Mouse (Mus musculus): ENCODE measurements around the gene Cit.
"Not testable (repeated sequence)": the region's sequence is repeated elsewhere in the genome, so short reads cannot be mapped to it uniquely, and the experiment has no call there.

The Cit gene

DNA sequence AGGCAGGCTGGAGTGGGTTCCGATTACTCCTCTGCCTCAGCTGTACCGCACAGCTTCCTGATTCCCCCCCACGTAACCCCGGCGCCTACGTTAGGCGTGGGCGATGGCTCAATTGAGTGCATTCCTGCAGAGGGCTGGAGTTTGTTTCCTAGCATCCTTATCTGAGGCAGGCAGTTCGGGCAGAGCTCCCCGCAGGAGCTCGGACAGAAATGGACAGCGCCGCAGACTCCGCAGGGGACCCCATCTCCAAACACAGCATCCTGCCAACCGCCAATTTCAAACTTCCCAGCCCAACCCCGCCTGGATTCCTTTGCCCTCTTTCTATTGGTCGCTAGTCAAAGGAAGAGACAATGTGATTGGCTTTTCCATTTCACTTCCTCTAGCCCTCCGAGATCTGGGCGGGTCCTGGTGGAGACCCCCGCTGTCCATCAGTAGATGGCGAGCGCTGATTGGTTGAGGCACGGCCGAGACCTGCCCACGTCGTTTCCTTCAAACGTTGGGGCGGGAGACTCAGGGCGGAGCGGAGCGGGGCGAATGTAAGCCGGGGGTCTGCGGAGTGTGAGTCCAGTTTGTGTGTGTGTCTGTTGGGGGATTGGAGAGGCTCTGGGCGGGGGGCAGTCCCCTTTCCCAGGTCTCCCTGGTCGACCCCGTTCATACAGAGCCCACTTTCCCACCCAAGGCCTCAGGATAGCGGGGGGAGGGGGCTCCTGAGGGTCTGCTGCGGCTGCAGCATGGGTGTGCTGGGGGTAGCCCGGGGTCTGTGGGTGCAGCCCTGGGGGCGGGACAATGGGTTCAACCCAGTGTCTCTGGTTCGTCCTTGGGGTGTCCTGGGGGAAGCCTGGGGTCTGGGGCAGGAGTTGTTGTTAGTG is at the start of gene Cit:
Gene Cit (plus strand): TSS at position 513 of the 869 bp plus-strand sequence.
- DNase-seq = peak; percentile 95

DNA sequence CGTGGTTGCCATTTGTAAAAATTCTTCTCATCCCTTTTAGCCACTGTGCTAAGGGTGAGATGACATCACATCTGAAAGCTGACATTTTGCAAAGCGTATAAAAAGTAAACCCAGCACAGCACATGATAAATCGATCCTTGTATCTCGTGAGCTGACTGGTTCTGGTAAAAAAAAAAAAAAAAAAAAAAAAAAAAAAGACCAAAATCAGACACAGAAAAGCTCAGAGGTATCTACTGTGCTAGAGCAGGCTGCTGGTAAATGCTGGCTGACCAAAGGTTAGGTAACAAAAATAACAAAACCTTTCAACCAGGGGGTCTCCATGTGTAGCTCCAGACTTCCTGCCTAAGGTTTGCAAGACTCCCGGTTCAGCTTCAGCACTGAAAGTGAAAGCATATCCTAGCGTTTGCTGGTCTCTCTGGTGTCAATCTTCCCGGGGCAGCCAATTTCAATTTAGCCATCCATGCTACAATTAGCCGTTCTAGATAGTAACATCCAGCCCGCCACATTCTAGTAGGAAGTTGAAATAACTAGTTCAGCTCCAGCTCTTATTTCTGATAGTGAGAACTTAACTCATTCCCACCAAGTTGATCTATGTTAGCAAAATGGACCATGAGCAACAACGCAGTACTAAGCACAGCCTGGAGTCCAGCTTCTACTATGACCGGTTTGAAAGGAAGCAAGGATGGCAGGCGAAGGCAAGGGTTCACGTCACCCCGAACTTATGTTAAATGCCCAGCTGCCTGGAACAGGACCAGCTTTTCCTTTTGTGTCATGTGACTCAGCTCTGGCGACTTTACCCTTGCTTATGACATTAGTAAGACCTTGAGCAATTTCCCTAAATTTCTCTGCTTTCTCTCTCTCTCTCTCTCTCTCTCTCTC is 45.8 kb upstream of the Cit start:
- no peak for DNase-seq

DNA sequence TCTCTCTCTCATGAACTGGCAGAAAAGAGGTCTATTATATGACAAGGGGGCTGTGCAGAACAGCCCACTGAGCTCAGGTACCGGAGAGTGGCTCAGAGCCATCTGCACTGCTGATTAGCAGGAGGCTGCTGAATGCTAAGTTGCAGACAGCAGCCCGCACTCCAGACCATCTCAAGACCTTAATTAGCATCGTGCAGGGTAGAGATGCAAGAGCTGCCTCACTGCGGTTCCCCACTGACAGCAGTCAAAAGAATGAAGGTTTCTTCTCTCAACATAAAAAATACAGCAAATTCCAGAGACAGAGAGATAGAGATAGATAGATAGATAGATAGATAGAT is 45.2 kb upstream of the Cit start:
- no peak for DNase-seq

DNA sequence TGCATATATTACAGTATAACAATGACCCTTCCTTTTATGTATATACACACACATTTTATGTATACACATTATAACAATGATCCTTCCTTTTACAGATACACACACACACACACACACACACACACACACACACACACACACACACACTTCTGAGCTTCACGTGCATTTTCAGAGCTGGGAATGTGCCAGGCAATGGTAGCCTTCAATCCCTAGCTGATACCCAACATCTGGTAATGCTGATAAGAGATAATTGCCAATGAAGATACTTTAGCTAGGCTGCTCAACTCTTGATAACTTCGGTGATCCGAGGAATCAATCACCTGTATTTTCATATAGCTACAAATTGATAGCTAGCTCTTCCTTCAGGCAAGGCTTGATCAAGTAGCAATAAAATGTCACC is 32.8 kb upstream of the Cit start:
- DNase-seq = no peak

DNA sequence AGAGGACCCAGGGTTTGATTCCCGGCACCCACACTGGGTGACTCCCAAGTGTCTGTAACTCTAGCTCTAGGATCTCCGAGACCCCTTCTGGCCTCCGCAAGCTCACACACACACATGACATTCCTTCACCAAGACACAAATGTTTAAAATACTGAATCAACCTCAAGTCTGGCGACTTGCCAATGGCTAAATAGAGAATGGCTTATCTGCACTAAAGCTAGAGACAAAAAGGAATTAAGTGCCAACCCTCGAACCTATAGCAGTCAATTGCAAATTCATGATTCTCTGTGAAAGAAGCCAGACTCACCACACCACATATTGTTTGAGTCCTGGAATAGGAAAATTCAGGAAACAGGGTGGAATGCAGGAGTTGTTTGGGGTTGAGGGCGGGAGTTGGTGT is 28.1 kb upstream of the Cit start:
- DNase-seq = no peak

DNA sequence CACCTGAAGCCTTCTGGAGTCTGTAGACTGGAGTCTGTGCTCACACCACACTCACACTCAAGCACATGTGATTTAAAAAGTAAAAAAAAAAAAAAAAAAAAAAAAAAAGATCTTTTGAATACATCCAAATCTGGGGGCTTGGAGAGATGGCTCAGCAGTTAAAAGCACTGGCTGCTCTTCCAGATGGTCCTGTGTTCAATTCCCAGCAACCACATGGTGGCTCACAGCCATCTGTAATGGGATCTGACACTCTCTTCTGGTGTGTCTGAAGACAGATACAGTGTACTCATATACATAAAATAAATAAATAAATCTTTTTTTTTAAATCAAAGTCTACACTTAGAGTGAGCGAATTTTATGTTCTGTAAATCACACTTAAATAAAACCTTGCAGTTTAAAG is 27.4 kb upstream of the Cit start:
- not testable (repeated sequence) for DNase-seq

DNA sequence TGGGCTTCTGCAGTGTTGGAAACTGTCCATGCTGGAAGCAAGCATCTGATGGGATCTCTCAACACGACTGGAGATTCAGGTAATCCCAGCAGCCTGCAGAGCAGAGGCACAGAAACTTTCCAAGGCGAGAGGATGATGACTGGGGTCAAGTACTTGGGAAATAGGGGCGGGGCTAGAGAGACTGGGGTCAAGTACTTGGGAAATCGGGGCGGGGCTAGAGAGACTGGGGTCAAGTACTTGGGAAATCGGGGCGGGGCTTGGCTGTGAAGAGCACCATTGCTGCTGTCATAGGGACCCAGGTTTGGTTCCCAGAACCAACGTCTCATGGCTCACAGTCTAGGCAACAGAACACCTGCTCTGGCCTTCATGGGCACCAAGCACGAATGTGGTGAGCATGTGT is 25.1 kb upstream of the Cit start:
- DNase-seq = no peak

DNA sequence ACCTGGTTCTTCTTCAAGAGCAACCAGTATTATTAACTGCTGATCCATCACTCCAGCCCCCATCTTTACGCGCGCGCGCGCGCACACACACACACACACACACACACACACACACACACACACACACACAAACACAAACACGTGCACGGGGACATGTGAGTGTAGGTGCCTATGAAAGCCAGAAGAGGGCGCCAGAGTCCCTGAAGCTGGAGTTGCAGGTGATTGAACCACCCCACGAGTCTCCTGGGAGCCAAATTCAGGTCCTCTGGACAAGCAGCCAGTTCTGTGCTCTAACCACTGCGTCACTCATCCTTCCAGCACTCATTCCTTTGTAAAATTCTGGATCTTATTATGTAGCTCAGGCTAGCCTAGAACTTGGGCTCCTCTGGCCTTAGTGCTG is 23.9 kb upstream of the Cit start:
- DNase-seq = no peak

DNA sequence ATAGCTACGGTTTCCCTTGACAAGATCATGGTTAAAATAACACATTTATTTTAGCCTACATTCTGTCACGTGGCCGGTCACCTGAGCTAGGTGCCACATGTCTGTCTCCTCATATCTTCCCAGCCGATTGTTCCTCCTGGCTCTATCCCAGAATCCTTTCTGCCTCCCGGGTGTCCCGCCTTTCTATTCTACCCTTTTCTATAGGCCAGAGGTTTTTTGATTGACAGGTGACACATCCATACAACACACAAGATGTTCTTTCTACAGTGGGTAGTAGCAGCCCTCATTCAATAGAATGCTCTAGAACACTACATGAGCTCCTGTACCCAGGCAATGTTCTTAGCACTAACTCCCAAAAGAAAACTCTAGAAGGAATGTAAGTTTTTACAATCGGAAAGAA is 23.2 kb upstream of the Cit start:
- DNase-seq = no peak

DNA sequence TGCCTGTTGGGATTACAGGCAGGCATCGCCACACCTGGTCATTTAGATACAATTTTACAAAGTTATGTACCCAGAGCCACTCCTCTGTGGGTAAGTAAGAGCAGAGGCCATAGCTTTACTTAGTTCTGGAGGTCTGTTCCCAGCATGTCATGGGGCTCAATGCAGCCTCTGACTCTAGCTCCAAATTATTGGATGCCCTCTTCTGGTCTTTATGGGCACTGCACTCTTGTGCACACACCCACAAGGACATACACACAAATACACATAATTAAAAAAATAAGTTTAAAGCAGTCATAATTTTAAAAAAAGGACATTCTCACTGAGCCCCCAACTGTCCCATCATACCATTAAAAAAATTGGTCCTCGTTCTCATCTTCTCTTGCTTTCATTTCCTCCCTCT is 12.3 kb upstream of the Cit start:
- no peak for DNase-seq

DNA sequence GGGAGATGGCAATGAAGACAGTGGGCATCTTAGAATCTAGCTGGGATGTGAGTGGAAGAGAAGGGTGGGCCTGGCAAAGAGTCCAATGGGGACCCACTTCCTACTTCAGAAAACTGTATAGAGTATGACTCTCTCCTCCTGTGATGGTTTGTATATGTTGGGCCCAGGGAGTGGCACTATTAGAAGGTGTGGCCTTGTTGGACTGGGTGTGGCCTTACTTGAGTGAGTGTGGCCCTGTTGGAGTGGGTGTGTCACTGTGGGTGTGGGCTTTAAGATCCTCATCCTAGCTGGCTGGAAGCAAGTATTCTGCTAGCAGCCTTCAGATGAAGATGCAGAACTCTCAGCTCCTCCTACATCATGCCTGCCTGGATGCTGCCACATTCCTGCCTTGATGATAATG is 11.3 kb upstream of the Cit start:
- DNase-seq = not testable (repeated sequence)

DNA sequence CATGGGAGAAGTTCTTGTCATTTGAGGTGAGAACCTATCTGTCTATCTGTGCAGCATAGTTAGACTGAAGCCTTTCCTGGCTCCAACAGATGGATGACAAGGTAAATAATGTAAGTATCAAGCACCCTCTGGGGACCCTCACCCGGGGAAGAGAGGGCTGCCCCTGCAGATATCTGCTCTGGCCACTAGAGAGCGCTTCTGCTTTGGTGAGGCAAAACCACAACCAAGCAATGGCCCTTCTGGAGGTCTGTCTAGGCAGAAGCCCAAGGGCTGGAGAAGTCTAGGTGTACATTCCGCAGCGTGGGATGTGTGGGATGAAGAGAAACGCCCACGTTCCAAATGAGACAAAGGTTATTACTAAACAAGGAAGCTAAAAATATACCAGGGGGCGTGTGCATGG is 9.8 kb upstream of the Cit start:
- DNase-seq = no peak

DNA sequence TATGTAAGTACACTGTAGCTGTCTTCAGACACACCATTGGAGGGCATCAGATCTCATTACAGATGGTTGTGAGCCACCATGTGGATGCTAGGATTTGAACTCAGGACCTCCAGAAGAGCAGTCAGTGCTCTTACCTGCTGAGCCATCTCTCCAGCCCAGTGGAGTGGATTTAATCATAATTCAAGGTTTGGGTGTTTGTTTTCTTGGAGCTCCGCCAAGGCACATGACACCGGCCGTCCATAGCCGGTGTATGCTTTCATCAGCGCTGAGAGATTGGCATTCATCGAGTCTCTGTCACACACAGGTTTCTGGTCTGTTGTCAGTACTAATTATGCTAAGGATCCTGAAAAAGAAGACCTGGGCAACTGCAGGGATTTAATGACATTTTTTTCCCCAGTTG is 7.0 kb upstream of the Cit start:
- no peak for DNase-seq

DNA sequence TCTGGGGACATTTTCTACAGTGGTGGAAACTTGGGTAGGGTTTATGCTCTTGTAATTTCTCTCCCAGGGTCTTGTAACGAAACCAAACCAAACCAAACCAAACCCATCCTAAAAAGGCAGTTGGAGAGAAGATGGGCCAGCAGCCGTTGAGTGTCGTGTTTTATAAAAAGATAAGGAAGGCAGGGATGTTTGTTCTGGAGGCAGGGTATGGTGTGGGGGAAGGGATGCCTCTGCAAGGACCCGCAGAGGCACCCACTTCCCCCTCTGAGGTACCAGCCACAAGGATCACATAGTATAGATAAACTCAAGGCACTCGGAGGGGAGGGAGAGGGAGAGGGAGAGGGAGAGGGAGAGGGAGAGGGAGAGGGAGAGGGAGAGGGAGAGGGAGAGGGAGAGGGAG is 4.6 kb upstream of the Cit start:
- DNase-seq = no peak

DNA sequence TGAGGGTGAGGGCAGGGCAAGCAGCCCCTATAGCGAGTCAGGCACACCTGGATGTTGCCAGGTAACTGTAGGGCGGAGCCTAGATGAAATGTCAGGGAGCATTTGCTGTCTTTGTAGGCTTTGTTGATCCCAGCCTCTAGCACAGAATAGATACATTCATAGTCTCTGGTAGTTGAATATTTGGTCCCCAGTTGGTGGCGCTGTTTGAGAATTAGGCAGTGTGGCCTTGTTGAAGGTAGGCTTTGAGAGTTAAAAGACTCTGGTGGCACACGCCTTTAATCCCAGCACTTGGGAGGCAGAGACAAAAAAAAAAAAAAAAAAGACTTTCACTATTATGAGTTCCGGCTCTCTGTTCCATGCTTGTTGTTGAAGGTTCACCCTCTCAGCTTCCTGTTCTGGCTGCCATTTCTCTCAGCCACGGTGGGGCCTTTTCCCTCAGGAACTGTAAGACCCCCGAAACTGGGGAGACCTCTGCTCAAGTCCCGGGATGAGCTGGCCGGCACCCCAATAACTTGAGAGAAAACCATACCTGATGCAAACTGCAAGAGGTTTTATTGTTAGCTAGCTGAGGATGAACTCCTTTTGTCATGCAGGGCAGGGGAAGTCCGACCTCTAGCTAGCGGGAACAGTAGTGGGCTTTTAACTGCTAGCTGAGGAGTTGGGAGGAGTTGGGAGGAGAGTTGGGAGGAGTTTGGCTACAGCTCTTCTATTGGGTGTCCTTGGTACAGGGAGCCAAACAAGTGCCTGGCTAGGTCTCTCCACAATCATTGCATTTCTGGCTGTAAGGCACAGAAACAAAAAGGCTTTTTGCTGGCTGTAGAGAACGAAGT is 3.9 kb upstream of the Cit start:
- DNase-seq = no peak

DNA sequence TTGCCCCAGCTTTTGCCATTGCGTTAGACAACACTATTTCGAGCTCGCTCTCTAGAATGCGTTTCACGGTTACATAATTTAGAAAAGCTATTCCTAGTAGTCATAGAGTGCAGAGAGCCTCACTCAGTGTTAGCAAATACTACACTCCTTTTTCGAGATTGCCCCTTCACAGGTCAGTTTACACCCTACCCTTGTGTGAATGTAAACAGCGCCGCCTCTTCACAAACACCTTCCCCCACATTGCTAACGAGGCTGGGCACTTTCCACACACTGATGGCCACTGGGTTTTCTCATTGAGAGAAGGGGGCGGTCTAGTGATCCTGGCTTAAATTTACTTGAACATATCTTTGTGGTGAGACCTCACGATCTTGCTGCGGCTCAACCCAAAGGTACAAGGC is 711 bp upstream of the Cit start:
- DNase-seq = no peak

DNA sequence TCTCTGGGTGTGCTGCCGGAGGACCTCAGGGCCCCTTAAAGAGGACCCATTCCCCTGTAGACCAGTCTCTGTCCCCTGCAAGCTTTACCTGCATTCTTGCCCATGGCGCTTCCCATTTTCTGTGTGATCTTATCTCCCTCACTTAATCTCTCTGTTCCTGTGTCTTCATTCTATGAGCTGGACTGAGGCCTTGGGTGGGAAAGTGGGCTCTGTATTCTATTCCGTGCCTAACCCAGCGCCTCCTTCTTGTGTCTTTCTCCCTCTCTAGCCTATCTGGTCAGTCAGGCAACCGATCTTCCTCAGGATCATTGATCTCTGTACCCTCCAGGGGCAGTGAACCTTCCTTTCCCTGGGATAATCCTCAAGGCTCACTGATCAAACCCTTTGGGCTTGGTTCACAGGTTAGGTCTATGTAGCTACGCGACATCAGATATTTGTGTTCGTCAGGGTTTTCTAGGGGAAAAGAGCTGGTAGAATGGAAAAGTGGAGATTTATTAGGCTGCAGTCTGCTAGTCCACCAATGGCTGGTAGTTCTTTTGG is 627 bp downstream of the Cit start:
- DNase-seq = no peak

DNA sequence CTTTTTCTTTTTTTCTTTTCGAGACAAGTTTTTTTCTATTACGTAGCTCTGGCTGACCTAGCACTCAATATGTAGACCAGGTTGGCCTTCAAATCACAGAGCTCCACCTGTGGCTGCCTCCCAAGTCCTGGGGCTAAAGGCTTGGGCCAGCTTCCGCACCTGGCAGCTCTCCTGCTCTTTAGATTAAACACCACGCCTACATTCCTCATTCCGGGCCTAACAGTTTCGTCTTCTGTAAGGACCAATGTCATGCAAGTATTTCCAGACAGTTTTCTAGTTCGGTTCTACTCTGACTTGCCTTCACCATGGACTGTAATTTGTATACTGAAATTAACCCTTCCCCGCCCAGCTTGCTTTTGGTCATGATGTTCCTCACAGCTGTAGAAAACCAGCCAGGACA is 2.1 kb downstream of the Cit start:
- no peak for DNase-seq

DNA sequence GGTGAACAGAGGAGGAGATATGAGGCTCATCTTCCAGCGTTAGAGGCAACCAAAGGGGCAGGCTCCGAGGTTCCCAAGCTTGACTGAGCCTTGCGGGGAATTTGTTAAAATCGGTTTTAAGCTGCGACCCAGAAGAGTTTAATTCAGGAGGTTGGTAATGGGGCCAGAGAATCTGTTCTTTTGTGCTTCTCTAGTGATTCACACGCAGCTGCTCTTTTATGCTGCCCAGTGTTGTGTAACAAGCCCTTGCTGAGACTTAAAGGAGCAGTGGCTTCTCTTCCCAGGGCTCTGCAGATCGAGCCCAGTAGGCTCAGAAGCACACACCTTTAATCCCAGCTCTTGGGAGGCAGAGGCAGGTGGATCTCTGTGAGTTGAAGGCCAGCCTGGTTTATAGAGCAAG is 3.4 kb downstream of the Cit start:
- no peak for DNase-seq

DNA sequence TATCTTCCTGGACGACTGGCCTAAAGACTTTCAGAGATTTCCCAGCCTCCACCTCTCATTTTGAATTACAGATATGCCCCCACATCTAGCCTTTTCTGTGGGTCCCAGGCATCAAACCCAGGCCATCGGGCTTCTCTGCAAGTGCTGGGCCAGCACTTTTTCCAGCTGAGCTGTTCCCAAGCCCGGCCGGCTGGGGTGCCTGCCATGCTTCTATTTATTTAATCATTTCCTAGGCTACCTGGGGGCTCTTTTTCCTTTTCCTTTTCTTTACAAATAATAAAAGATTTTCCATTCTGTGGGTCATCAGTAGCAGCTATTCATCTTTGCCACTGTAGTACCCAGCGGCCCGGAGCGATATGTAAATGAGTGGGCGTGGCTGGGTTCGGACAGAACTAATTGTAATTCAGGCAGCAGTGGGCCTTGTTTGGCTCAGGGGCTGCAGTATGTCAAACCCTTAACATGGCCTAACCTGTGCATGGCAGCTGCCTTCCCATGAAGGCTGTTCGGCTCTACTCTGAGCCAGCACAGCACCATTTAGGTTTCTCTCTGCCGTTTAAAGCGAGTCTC is 4.3 kb downstream of the Cit start:
- DNase-seq = no peak

DNA sequence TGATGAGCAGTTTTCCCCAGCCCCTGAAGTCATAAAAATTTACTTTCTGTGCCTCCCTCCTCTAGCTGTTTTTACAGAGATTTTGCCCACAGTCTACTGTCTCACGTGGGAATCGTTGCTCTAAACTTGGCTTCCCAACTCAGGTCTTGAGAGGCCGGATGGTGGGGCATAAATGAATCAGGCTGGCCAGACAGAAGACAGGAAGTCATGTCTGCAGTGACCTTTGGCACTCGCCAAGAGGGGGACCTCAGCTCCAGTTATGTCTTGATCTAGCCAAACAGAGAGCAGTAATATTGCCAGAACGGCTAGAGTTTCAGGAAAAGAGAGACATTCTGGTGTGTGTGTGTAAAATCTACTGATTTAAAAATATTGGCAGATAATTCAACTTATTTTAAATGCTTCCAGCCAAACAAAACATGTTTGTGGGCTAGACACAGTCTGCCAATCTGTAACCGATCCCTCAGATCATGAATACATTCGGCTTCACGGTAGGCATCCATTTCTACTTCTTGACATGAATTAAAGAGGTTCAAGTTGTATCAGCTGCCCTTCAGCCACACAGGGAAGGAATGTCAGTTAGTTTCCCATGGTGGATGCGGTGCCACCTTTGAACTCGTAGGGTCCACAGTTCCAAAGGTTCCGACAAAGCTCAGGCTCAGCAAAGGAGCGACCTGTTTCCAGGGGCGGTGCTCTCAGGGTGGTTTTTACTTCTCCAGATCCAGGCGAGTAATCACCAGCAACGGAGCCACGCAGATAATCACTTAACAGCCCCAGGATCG is 5.4 kb downstream of the Cit start:
- DNase-seq = no peak

DNA sequence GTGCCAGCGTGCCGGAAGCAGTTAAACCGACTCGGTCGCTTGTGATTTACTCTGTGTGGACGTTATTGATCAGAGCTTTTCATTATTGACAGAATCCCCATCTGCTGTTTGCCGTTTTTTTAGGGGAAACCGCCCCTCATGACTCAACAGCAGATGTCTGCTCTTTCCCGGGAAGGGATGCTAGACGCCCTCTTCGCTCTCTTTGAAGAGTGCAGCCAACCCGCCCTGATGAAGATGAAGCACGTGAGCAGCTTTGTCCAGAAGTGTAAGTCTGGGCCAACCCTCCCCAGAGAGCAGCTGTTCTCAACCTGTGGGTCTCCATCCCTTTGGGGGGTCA is 5.9 kb downstream of the Cit start:
- no peak for DNase-seq
